Mouse (Mus musculus): ENCODE data around the gene Pam. TPM values are rescaled to one million over a fixed set of nuclear protein-coding genes. Genes with fewer than 3 reads are reported as not detected.

The Pam gene
- 100 to 1,000 TPM; 308 to 351 TPM for total RNA-seq (2021)
- long read RNA-seq, experiment 1, full-length matches to known transcripts, result 38 of 140 reads
- long read RNA-seq, experiment 1, partial matches to known transcripts, result 37 of 140 reads
- long read RNA-seq, experiment 1, other reads (novel, unspliced or antisense), result 65 of 140 reads
- long read RNA-seq, experiment 2, full-length matches to known transcripts, result 96 of 354 reads
- long read RNA-seq, experiment 2, partial matches to known transcripts, result 111 of 354 reads
- long read RNA-seq, experiment 2, other reads (novel, unspliced or antisense), result 147 of 354 reads

DNA sequence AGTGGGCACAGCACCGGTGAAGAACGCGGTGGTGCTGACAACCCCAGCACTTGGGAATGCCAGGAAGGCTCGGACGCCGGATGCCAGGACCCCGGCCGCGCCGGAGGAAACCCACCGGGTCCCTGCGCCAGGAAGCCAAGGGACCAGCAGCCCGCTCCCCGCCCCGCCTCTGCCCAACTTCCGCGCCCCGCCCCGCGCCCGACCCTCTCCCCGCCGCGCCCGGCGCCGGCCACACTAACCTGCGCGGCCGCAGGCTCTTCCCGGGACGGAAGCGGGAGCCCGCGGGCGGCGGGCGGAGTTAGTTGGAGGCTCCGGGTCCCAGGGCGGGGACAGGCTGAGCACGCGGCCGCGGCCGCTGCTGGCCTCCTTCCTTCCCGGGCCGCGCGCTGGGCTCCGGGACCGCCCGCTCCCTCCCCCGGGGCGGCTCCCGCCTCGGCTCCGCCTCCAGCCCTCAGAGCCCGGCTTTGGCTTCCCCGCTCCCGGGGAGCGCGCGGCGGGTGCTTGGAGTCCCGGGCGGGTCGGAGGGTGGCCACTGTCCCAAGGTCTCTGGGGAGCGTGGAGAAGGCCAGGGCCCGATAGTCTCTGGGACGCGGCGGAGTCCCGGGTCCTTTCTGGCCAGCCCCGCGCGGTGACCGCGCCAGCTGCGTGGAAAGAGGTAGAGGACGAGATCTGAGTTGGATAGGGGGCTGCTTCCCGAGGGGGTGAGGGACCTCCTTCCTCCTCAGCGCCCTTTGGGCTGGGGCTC is at the start of gene Pam:
Gene Pam, minus strand, starts transcription at position 401 of the 745 bp plus-strand sequence.
- peak; percentile 87 to 91 for DNase-seq (ENCODE audit: low spot score in 2 of 2)

GRCm38 (mm10) chr1:98144845-98145244 is 49.4 kb upstream of the Pam start:
- DNase-seq (ENCODE audit: low spot score in 2 of 2), result no peak

DNA sequence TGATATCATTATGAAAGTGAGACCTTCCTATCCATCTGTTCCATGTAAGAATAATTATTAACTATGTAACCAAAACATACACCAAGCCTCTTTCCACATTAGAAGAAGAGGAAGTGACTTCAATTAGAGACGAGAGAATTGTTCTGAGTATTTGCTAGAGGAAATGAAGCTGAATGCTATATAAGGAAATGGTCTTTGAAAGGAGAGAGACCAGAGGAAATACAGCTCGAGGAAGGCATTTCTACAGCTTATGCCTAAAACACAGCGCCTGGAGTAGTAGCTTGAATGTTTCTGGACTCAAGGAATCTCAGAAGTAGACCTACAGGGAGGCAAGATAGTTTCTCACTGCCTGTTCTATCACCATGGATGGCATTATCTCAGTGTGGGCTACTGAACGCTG is 35.8 kb upstream of the Pam start:
- DNase-seq (ENCODE audit: low spot score in 2 of 2), result no peak

GRCm38 (mm10) chr1:98129561-98130347 is 34.3 kb upstream of the Pam start:
- DNase-seq (ENCODE audit: low spot score in 2 of 2), result no peak

GRCm38 (mm10) chr1:98129111-98129510 is 33.7 kb upstream of the Pam start:
- no peak for DNase-seq (ENCODE audit: low spot score in 2 of 2)

DNA sequence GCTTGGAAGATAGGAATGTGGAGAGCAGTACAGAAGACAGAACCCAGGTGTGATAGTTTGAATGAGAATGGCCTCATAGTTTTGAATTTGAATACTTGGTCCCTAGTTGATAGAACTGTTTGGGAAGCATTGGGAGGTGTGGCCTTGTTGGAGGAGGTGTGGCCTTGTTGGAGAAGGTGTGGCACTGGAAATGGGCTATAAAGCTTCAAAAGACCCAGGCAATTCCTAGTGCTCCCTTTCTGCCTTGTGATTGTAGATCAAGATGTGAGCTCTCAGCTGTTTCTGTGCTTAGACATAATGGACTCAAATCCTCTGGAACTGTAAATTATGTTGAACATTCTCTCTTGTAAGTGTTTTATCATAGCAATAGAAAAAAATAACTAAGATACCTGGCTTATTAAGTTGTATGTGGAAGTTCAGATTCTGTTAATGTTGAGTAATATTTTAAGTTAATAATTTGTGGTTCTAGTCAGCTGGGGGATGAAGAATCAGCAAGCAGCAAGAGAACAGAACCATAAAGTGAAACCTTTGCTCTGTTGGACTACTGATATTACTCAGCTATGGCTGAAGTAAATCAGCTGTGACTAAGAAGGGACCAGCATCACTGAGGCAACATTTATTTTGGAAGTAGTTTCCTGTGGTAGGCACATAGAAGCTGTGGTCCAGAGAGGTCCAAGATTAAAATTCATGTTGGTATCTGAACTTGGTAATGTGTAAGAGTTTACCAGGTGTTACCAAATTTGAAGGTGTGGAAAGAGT is 33.1 kb upstream of the Pam start:
- no peak for DNase-seq (ENCODE audit: low spot score in 2 of 2)

DNA sequence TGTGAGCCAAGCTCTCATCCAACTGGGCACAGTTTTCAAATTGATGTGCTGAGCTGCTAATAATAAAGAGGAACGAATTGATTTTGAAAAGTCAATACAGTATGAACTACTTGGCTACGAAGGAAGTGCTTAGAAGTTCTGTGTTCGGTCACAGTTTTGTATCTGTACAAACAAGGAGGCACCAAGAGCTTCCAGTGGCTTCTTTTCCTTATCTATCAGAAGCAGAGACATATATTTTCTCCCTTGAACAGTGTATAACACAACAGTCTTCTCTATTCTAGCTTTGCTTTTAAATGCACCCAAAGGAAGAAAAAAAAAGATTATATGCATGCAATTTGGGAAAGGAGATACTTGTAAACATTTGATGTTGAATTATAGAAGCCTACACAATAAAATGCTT is 30.8 kb upstream of the Pam start:
- no peak for DNase-seq (ENCODE audit: low spot score in 2 of 2)

- no peak for DNase-seq (ENCODE audit: low spot score in 2 of 2)
Observed at GRCm38 (mm10) chr1:98124727-98125126, 29.3 kb upstream of the Pam start.

- no peak for DNase-seq (ENCODE audit: low spot score in 2 of 2)
Observed at GRCm38 (mm10) chr1:98119595-98119994, 24.1 kb upstream of the Pam start.

DNA sequence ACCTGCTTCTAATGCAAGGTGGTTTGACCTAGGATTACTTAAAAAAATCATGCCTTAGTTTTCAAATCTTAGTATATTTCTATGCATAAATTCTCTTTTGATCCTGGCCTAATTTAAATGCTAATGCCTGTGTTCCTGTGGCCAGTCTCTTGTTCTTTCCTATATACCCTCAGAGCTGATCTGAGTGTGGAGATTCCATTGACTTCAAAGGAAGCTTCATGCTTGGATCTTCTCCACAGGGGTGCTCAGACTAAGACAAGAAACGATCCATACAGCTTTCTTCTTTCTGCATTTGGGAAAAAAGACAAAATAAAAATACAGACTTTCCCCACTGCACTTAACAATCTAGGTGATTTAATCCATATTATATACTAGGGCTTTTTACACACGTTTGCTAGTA is 12.2 kb upstream of the Pam start:
- DNase-seq (ENCODE audit: low spot score in 2 of 2), result no peak

- no peak for DNase-seq (ENCODE audit: low spot score in 2 of 2)
Observed at GRCm38 (mm10) chr1:98099441-98099840, 4.0 kb upstream of the Pam start.

GRCm38 (mm10) chr1:98097957-98098729 is 2.7 kb upstream of the Pam start:
- DNase-seq (ENCODE audit: low spot score in 2 of 2), result no peak

DNA sequence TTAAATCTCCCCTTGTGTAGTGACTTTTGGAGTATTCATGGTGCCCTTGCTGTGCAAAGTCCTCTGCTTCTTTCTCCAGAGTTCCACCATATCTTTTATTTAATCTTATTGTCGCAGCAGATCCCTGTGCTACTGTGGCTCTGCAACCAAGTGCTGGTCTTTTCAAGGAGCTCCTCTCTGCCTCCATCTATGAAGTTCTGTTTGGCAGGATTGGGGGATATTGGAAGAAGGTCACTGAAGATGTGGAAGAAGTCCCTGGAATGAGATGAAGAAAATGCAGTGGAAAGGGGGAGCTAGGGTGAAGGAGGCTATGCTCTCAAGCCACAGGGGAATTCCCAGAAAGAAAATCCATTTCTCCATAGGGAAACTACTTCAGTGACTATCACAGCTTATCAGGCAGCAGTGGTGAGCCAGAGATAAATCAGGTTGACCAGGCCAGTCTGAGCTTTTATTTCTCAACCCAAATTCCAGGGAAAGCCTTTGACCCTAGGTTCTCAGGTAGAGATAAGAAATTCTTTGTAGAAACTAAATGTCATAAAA is 1.0 kb upstream of the Pam start:
- DNase-seq (ENCODE audit: low spot score in 2 of 2), result no peak

DNA sequence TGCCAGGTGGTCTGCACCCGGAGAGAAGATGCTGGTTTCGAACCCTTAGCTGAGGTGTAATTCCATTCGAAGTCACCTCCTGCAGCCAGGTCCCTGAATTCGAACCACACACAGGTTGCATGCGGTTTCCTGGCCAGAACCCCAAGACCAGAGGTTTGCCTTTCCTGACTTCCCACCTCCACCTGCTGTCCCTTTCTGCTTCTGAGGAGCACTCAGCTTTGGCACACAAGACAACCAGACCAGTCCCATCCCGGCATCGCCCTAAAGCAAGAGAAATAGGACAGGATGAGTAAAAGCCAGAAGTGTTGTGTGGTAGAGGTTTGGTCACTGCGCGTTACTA is 515 bp upstream of the Pam start:
- DNase-seq (ENCODE audit: low spot score in 2 of 2), result no peak

DNA sequence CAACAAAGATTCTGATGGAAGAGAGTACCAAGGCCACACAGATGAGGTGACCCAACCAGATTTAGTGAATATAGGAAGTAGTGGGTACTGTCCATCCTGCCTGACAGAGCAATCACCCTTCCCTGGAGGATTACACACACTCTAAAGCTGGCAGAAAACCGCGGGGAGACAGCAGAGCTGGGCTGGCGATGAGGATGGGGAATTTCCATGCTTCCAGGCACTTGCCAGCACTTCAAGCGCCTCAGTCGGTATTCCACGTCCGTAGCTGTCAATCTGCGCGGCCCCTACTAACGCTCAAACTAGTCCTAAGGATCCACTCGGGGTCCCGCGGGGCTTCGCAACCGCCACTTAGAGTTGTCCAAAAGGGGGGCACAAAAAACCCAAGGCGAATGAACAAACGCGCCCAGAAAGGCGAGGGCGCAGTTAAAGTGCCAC is 618 bp downstream of the Pam start:
- no peak for DNase-seq (ENCODE audit: low spot score in 2 of 2)

DNA sequence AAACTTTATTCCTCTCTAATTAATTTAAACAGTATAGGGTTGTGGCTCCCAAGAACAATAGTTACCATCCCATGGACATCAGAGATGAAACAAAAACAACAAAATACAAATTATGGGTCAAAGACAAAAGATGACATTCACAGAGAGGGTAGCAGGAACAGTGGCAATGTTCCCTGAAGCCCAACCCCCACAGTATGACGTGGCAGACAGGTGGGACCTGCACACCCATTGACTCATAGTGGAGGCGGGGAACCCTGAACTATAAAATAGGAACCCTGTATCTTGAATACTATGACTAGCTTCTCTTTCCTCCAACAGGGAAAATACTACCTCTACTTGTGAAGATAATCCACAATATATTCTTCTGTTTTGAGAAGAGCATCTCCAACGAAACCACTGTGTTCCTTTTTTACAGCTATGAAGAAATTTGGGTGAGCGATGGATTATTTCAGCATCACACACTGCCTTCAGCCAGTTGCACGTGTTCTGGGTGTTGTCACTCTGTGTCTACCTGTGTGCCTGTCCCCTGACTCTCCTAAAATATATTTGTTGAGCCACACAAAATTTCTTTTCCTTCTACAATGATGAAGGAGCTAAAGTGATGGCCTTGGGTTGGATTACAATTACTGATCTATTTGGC is 6.0 kb downstream of the Pam start:
- DNase-seq (ENCODE audit: low spot score in 2 of 2), result no peak

DNA sequence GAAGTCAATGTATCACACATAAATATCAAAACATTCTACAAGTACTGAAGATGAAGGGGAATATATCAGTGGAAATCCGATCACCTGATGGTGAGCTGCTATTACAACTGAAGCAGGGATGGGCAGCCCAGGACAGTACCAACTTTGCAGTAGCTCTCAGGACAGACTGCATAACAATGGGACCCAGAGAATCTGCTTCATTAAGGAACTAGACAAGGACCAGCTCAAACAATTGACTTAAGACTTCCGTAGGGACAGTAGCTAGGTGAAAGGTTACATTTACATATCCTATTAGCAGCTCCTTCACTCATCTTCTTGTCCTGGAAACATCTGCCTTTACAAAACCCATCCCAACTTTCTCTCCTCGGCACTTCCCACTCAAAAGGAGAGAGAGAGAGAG is 9.0 kb downstream of the Pam start:
- DNase-seq (ENCODE audit: low spot score in 2 of 2), result no peak

DNA sequence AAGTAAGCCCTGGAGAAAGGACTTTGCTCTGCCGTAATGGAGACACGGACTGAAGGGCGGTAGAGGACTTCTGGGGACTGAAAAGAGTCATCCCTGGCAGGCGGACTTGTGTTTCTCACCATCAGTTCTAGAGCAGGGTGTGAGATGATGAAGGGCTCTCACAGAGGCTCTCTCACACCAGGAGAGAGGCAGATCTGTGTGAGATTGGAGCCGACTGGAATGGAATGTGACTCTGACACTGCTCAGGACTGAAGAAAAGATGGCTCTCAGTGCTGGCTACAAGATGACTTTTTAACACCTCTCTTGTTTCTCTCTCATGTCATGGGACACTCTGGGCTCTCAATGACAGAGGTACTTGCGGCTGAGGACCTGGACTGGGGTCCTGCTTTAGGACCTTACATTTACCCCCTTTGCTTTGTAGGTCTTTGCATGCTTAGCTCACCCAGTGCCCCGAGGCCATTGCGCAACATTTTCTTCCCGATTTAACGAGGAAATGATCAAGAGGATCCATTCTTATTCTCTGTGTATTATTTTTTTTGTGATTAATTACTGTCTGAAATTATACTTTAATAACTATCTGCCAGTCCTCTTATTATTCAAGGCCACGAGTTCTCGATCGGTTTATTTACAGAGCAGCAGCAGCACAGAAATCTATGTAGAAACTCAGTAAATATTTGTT is 10.7 kb downstream of the Pam start:
- no peak for DNase-seq (ENCODE audit: low spot score in 2 of 2)

GRCm38 (mm10) chr1:98083508-98083907 is 11.9 kb downstream of the Pam start:
- no peak for DNase-seq (ENCODE audit: low spot score in 2 of 2)

Measured in adrenal gland, adult 18-20 months (tissue).